Mouse (Mus musculus) CH12.LX (cell line): ENCODE results near the gene H2-Ab1. TPM values are rescaled to one million over a fixed set of nuclear protein-coding genes. Genes with fewer than 3 reads are reported as not detected.

Experiments
- DNase-seq: peaks from one replicate; pipeline ENCODE4 v3.0.0-alpha.2; 2013; ENCODE audit errors: extremely low read depth
- H3K27ac ChIP-seq: 2 replicates; pipeline ENCODE4 v1.5.1; 2012; ENCODE audit warnings: low read depth, mild to moderate bottlenecking, control low read depth, moderate library complexity; ENCODE audit not compliant: insufficient read depth
- H3K27me3 ChIP-seq: replicated peaks from 2 replicates; pipeline ENCODE3; 2012; ENCODE audit warnings: inconsistent platforms
- H3K36me3 ChIP-seq, 2 experiments: replicated peaks in 1 of 2; 2 replicates each; pipeline versions ENCODE3 to v1.6.1; 2012; ENCODE audit warnings: inconsistent platforms in 1 of 2, low read length in 1 of 2, mild to moderate bottlenecking in 1 of 2, mixed read lengths in 1 of 2, moderate library complexity in 1 of 2; ENCODE audit not compliant: control insufficient read depth in 1 of 2, insufficient read depth in 1 of 2
- H3K4me1 ChIP-seq, 2 experiments: 2 replicates each; pipeline ENCODE4 v1.6.1; 2012; ENCODE audit warnings: inconsistent platforms in 1 of 2, moderate library complexity in 1 of 2; ENCODE audit not compliant: insufficient read depth in 2 of 2, control insufficient read depth in 1 of 2
- H3K4me2 ChIP-seq: 2 replicates; pipeline ENCODE4 v1.6.1; 2012; ENCODE audit warnings: low read depth, mild to moderate bottlenecking, control low read depth; ENCODE audit not compliant: poor library complexity, insufficient read depth, severe bottlenecking
- H3K4me3 ChIP-seq, 3 experiments: fragments of 150-350 bp in 1 of 3; sonication (generic) in 1 of 3; replicated peaks in 1 of 3; 2 replicates each; pipeline versions ENCODE3 to v1.5.1; 2011 to 2012; ENCODE audit warnings: low read depth in 2 of 3, low read length in 2 of 3, mild to moderate bottlenecking in 2 of 3, moderate library complexity in 2 of 3, control low read depth in 1 of 3, improper control_type of control experiment in 1 of 3, inconsistent platforms in 1 of 3, mixed read lengths in 1 of 3; ENCODE audit not compliant: poor library complexity in 1 of 3
- H3K79me2 ChIP-seq: replicated peaks from 2 replicates; pipeline ENCODE4 v1.6.1; 2012; ENCODE audit warnings: mild to moderate bottlenecking, moderate library complexity; ENCODE audit not compliant: control insufficient read depth, poor library complexity, insufficient read depth, severe bottlenecking; ENCODE audit errors: extremely low read depth
- H3K9ac ChIP-seq: 2 replicates; pipeline ENCODE4 v1.6.1; 2012; ENCODE audit warnings: low read depth, mild to moderate bottlenecking, control low read depth, moderate library complexity; ENCODE audit not compliant: insufficient read depth
- H3K9me3 ChIP-seq: replicated peaks from 2 replicates; pipeline ENCODE3; 2012; ENCODE audit warnings: low read length, inconsistent platforms, mixed read lengths
- BHLHE40 ChIP-seq: IDR thresholded peaks from 2 replicates; pipeline ENCODE4 v1.6.1; 2011; ENCODE audit warnings: mild to moderate bottlenecking, low read depth, low read length, improper control_type of control experiment
- CHD1 ChIP-seq: IDR thresholded peaks from 2 replicates; pipeline ENCODE4 v1.6.1; 2012; ENCODE audit warnings: low read depth, low read length, improper control_type of control experiment, inconsistent platforms
- CHD2 ChIP-seq: IDR thresholded peaks from 2 replicates; pipeline ENCODE4 v1.6.1; 2011; ENCODE audit warnings: low read length, improper control_type of control experiment
- E2F4 ChIP-seq: IDR thresholded peaks from 2 replicates; pipeline ENCODE4 v1.6.1; 2011; ENCODE audit warnings: low read depth, low read length, improper control_type of control experiment; ENCODE audit not compliant: insufficient replicate concordance
- ELF1 ChIP-seq: IDR thresholded peaks from 2 replicates; pipeline ENCODE4 v1.6.1; 2014; ENCODE audit warnings: low read depth, mild to moderate bottlenecking, inconsistent platforms, low read length, improper control_type of control experiment
- EP300 ChIP-seq: IDR thresholded peaks from 2 replicates; pipeline ENCODE4 v1.6.1; 2011; ENCODE audit warnings: low read length, improper control_type of control experiment
- ETS1 ChIP-seq: conservative IDR thresholded peaks from 2 replicates; pipeline ENCODE4 v1.6.1; 2012; ENCODE audit warnings: low read depth, mild to moderate bottlenecking, inconsistent platforms, low read length, improper control_type of control experiment, moderate library complexity
- HCFC1 ChIP-seq: IDR thresholded peaks from 2 replicates; pipeline ENCODE4 v1.6.1; 2012; ENCODE audit warnings: low read depth, mild to moderate bottlenecking, inconsistent platforms, low read length, improper control_type of control experiment
- IRF4 ChIP-seq: IDR thresholded peaks from 2 replicates; pipeline ENCODE4 v1.6.1; 2014; ENCODE audit warnings: low read depth, mild to moderate bottlenecking, inconsistent platforms, low read length, improper control_type of control experiment
- JUN ChIP-seq: IDR thresholded peaks from 2 replicates; pipeline ENCODE4 v1.6.1; 2011; ENCODE audit warnings: low read depth, mild to moderate bottlenecking, low read length, improper control_type of control experiment, moderate library complexity; ENCODE audit not compliant: insufficient read depth
- JUND ChIP-seq: conservative IDR thresholded peaks from 2 replicates; pipeline ENCODE4 v1.6.1; 2011; ENCODE audit warnings: low read depth, low read length, improper control_type of control experiment
- MAFK ChIP-seq: IDR thresholded peaks from 2 replicates; pipeline ENCODE4 v1.6.1; 2011; ENCODE audit warnings: low read length, improper control_type of control experiment; ENCODE audit not compliant: insufficient replicate concordance
- MAX ChIP-seq: IDR thresholded peaks from 2 replicates; pipeline ENCODE4 v1.6.1; 2011; ENCODE audit warnings: low read length, improper control_type of control experiment
- MAZ ChIP-seq: IDR thresholded peaks from 2 replicates; pipeline ENCODE4 v1.6.1; 2012; ENCODE audit warnings: low read depth, mild to moderate bottlenecking, inconsistent platforms, low read length, improper control_type of control experiment, moderate library complexity
- MEF2A ChIP-seq: IDR thresholded peaks from 2 replicates; pipeline ENCODE4 v1.6.1; 2014; ENCODE audit warnings: low read depth, mild to moderate bottlenecking, inconsistent platforms, low read length, improper control_type of control experiment, borderline replicate concordance
- MXI1 ChIP-seq: IDR thresholded peaks from 2 replicates; pipeline ENCODE4 v1.6.1; 2011; ENCODE audit warnings: mild to moderate bottlenecking, low read depth, low read length, improper control_type of control experiment
- MYC ChIP-seq: IDR thresholded peaks from 2 replicates; pipeline ENCODE4 v1.6.1; 2011; ENCODE audit warnings: low read depth, mild to moderate bottlenecking, improper control_type of control experiment, low read length
- NELFE ChIP-seq: IDR thresholded peaks from 2 replicates; pipeline ENCODE4 v1.6.1; 2011; ENCODE audit warnings: low read depth, low read length, improper control_type of control experiment
- NRF1 ChIP-seq: IDR thresholded peaks from 2 replicates; pipeline ENCODE4 v1.6.1; 2014; ENCODE audit warnings: low read depth, mild to moderate bottlenecking, inconsistent platforms, low read length, improper control_type of control experiment, moderate library complexity
- PAX5 ChIP-seq: IDR thresholded peaks from 2 replicates; pipeline ENCODE4 v1.6.1; 2012; ENCODE audit warnings: low read length, inconsistent platforms, mixed read lengths
- POLR2A ChIP-seq: IDR thresholded peaks from 2 replicates; pipeline ENCODE4 v1.6.1; 2011; ENCODE audit warnings: low read depth, mild to moderate bottlenecking, improper control_type of control experiment, low read length
- POLR2AphosphoS2 ChIP-seq: IDR thresholded peaks from 2 replicates; pipeline ENCODE4 v1.6.1; 2011; ENCODE audit warnings: low read depth, low read length, improper control_type of control experiment
- RAD21 ChIP-seq: IDR thresholded peaks from 2 replicates; pipeline ENCODE4 v1.6.1; 2011; ENCODE audit warnings: low read depth, mild to moderate bottlenecking, low read length, improper control_type of control experiment, moderate library complexity
- RCOR1 ChIP-seq: conservative IDR thresholded peaks from 2 replicates; pipeline ENCODE4 v1.6.1; 2012; ENCODE audit warnings: low read depth, mild to moderate bottlenecking, inconsistent platforms, low read length, improper control_type of control experiment
- SIN3A ChIP-seq: IDR thresholded peaks from 2 replicates; pipeline ENCODE4 v1.6.1; 2012; ENCODE audit warnings: low read length, improper control_type of control experiment, inconsistent platforms
- SMC3 ChIP-seq: IDR thresholded peaks from 2 replicates; pipeline ENCODE4 v1.6.1; 2011; ENCODE audit warnings: low read depth, low read length, improper control_type of control experiment
- TCF12 ChIP-seq: IDR thresholded peaks from 2 replicates; pipeline ENCODE4 v1.6.1; 2014; ENCODE audit warnings: low read depth, mild to moderate bottlenecking, inconsistent platforms, low read length, improper control_type of control experiment
- UBTF ChIP-seq: IDR thresholded peaks from 2 replicates; pipeline ENCODE4 v1.6.1; 2012; ENCODE audit warnings: low read depth, mild to moderate bottlenecking, inconsistent platforms, low read length, improper control_type of control experiment, moderate library complexity
- USF1 ChIP-seq: IDR thresholded peaks from 2 replicates; pipeline ENCODE4 v1.6.1; 2014; ENCODE audit warnings: low read depth, mild to moderate bottlenecking, inconsistent platforms, low read length, improper control_type of control experiment
- USF2 ChIP-seq: conservative IDR thresholded peaks from 2 replicates; pipeline ENCODE4 v1.6.1; 2011; ENCODE audit warnings: low read depth, low read length, improper control_type of control experiment
- ZC3H11A ChIP-seq: IDR thresholded peaks from 2 replicates; pipeline ENCODE4 v1.6.1; 2012; ENCODE audit warnings: low read depth, mild to moderate bottlenecking, inconsistent platforms, low read length, improper control_type of control experiment
- ZKSCAN1 ChIP-seq: IDR thresholded peaks from 2 replicates; pipeline ENCODE4 v1.6.1; 2012; ENCODE audit warnings: low read depth, inconsistent platforms, low read length, improper control_type of control experiment, borderline replicate concordance
- ZMIZ1 ChIP-seq: IDR thresholded peaks from 2 replicates; pipeline ENCODE4 v1.6.1; 2012; ENCODE audit warnings: low read depth, mild to moderate bottlenecking, inconsistent platforms, low read length, improper control_type of control experiment
- ZNF384 ChIP-seq: IDR thresholded peaks from 2 replicates; pipeline ENCODE4 v1.6.1; 2012; ENCODE audit warnings: low read depth, low read length, improper control_type of control experiment, inconsistent platforms
- dilution Hi-C: fragments of 300-500 bp; cut with MboI; formaldehyde crosslinking; loops from 2 replicates; pipeline ENCODE4 v1.14.3; 2020; ENCODE audit warnings: low sequenced_read_pairs; ENCODE audit not compliant: extremely low pct_unique_long_range_greater_than_20kb, extremely low pct_ligation_motif_present
- in situ Hi-C: fragments of 300-500 bp; cut with MboI; formaldehyde crosslinking; loops from 3 replicates; pipeline ENCODE4 v1.14.3; 2019; ENCODE audit warnings: low sequenced_read_pairs, low pct_ligation_motif_present, low pct_unique_long_range_greater_than_20kb, mixed read lengths
- polyA plus RNA-seq: library from polyadenylated mRNA; unstranded; fragments of >175 nt; gene quantifications from 2 replicates; pipeline ENCODE4 v1.2.1, GENCODE M21; 2012; ENCODE audit warnings: low read depth; ENCODE audit not compliant: insufficient read length
- total RNA-seq, 2 experiments: library from RNA; depleted of rRNA; stranded (reverse); fragments of 300-350 nt in 1 of 2; fragments of >200 nt in 1 of 2; gene quantifications; 2 replicates each; pipeline ENCODE4 v1.2.3; 2012 to 2014

Gene H2-Ab1
- total and polyA plus RNA-seq, 3 experiments = 114 to 699 (median 119) TPM

DNA sequence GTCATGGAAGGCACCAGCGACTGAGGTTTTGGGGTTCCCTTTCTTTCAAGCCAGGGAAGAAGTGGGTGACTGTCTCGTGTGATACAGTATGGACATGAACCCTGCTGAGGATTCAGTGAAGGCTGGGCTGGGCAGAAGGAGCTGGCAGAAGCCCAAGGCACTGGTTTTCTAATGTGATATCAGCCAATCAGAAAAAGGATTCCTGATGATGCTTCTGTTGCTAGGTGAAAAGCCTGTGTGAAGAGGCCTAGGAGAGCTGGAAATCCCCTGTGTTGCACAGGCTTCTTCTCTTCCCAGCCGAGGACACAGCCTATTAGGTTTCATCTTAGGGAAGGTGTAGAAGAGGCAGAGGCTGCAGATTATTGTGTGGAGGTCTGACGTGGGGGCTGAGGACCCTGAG lies 4.0 kb downstream of the H2-Ab1 start (continued):
- TF ChIP-seq BHLHE40 = peak; percentile 56; the same call in 1 of the 2 replicates
- no peak for TF ChIP-seq SMC3
- peak; percentile 58; the same call in 1 of the 2 replicates for TF ChIP-seq NELFE
- TF ChIP-seq USF1 = no peak
- TF ChIP-seq MAFK = no peak
- 0 out of 2 replicates have a peak, but pooled peaks have one; percentile 51 for TF ChIP-seq JUND
- no peak for TF ChIP-seq PAX5
- TF ChIP-seq SIN3A = peak; percentile 59; the same call in 1 of the 2 replicates
- no peak for TF ChIP-seq ZNF384
- peak; percentile 71; the same call in 1 of the 2 replicates for TF ChIP-seq TCF12
- no peak for TF ChIP-seq MEF2A
- 0 out of 2 replicates have a peak, but pooled peaks have one; percentile 28 for TF ChIP-seq MXI1
- peak; percentile 83; the same call in 1 of the 2 replicates for TF ChIP-seq POLR2AphosphoS2
- peak; percentile 73; the same call in 1 of the 2 replicates for TF ChIP-seq ETS1

GRCm38 (mm10) chr17:34263068-34263467 lies 5.6 kb downstream of the H2-Ab1 start:
- no peaks in the 10 kb centered on the region for H3K27me3 ChIP-seq
- H3K79me2 ChIP-seq = peaks cover 9% of the 10 kb centered on the region; the same call in 1 of the 2 replicates
- no peak overlapping the region for H3K27ac ChIP-seq
- DNase-seq = peak; percentile 95
- no peak overlapping the region for H3K4me2 ChIP-seq
- H3K4me1 ChIP-seq = peaks cover 10 to 53% of the 10 kb centered on the region in 2 experiments
- H3K4me3 ChIP-seq = peak overlapping the region; percentile 70 to 95 (median 78)
- dilution Hi-C loops (no loop called here), in situ Hi-C loops (no loop called here)
- H3K9me3 ChIP-seq = no peaks in the 10 kb centered on the region
- H3K36me3 ChIP-seq = peaks cover 11 to 25% of the 10 kb centered on the region in 2 experiments
- peak overlapping the region; percentile 63; the same call in 1 of the 2 replicates for H3K9ac ChIP-seq
- TF ChIP-seq SIN3A (0 out of 2 replicates have a peak, but pooled peaks have one; percentile 34), EP300 (no peak), SMC3 (no peak), BHLHE40 (no peak), ETS1 (no peak; the same call in 1 of the 2 replicates), MYC (no peak), MAFK (no peak), ELF1 (no peak), UBTF (no peak), MXI1 (no peak), POLR2A (peak; percentile 74), CHD1 (no peak), JUND (no peak), TCF12 (peak; percentile 61; the same call in 1 of the 2 replicates), MAZ (no peak), NRF1 (no peak), USF2 (no peak), CHD2 (peak; percentile 96), ZNF384 (no peak), HCFC1 (no peak), ZKSCAN1 (no peak), USF1 (no peak), MEF2A (no peak), ZC3H11A (no peak), POLR2AphosphoS2 (peak; percentile 59; the same call in 1 of the 2 replicates), E2F4 (no peak), IRF4 (peak; percentile 28; the same call in 1 of the 2 replicates), RCOR1 (no peak), PAX5 (no peak), ZMIZ1 (peak; percentile 77), JUN (no peak), MAX (no peak), RAD21 (no peak)
